Mouse (Mus musculus): ENCODE results near the gene Asic5.

- no peak for TF ChIP-seq CTCF (IDR thresholded peaks at IDR 0.05; ENCODE audit: low read depth)
- TF ChIP-seq EP300 (optimal IDR thresholded peaks at IDR 0.05): no peak
Observed at GRCm38 (mm10) chr3:82036262-82037044, 54.4 kb downstream of the Asic5 start.

All from stomach, postnatal 0 days (tissue).